Mouse (Mus musculus) right cerebral cortex, postnatal 36 days (tissue): ENCODE results near the gene Vsig2.

Experiments used
- DNase-seq, 2 experiments: peaks; one replicate each; pipeline ENCODE4 v3.0.0; 2022; ENCODE audit warnings: low spot score in 2 of 2, mixed read lengths in 1 of 2

Gene Vsig2

GRCm38 (mm10) chr9:37530888-37531705, 8.0 kb upstream of the Vsig2 start:
- DNase-seq, result no peak

GRCm38 (mm10) chr9:37536851-37537250, 2.2 kb upstream of the Vsig2 start:
- DNase-seq, result no peak

GRCm38 (mm10) chr9:37537658-37538250, 1.3 kb upstream of the Vsig2 start:
- DNase-seq, result no peak

GRCm38 (mm10) chr9:37540226-37540625, 1.2 kb downstream of the Vsig2 start:
- no peak for DNase-seq

GRCm38 (mm10) chr9:37540701-37541575, 1.9 kb downstream of the Vsig2 start:
- no peak for DNase-seq

- no peak for DNase-seq
These were observed 3.0 kb downstream of the Vsig2 start for GRCm38 (mm10) chr9:37541851-37542642.

GRCm38 (mm10) chr9:37543869-37544440, 4.9 kb downstream of the Vsig2 start:
- no peak for DNase-seq

GRCm38 (mm10) chr9:37544447-37545165, 5.6 kb downstream of the Vsig2 start:
- peak; percentile 76 to 80 for DNase-seq

GRCm38 (mm10) chr9:37545166-37545610, 6.1 kb downstream of the Vsig2 start:
- no peak for DNase-seq

GRCm38 (mm10) chr9:37545847-37546452, 6.9 kb downstream of the Vsig2 start:
- DNase-seq, result no peak

- no peak for DNase-seq
These were observed 7.8 kb downstream of the Vsig2 start for GRCm38 (mm10) chr9:37546889-37547288.

GRCm38 (mm10) chr9:37550435-37550834, 11.4 kb downstream of the Vsig2 start:
- DNase-seq, result no peak

GRCm38 (mm10) chr9:37551751-37552531, 12.9 kb downstream of the Vsig2 start:
- DNase-seq, result no peak

- peak; percentile 86 to 93 for DNase-seq
These were observed 13.7 kb downstream of the Vsig2 start, which contains the start of gene Nrgn for GRCm38 (mm10) chr9:37552536-37553293. TSS of gene Nrgn (minus strand) at chr9:37552904.

GRCm38 (mm10) chr9:37554279-37554678, 15.2 kb downstream of the Vsig2 start:
- no peak for DNase-seq

- DNase-seq, result no peak
These were observed 16.0 kb downstream of the Vsig2 start, which contains the start of gene Siae for GRCm38 (mm10) chr9:37554838-37555748. TSS of gene Siae (plus strand) at chr9:37555698.

- no peak for DNase-seq
These were observed 17.3 kb downstream of the Vsig2 start for GRCm38 (mm10) chr9:37556366-37556765.
